In the genomic region with DNA sequence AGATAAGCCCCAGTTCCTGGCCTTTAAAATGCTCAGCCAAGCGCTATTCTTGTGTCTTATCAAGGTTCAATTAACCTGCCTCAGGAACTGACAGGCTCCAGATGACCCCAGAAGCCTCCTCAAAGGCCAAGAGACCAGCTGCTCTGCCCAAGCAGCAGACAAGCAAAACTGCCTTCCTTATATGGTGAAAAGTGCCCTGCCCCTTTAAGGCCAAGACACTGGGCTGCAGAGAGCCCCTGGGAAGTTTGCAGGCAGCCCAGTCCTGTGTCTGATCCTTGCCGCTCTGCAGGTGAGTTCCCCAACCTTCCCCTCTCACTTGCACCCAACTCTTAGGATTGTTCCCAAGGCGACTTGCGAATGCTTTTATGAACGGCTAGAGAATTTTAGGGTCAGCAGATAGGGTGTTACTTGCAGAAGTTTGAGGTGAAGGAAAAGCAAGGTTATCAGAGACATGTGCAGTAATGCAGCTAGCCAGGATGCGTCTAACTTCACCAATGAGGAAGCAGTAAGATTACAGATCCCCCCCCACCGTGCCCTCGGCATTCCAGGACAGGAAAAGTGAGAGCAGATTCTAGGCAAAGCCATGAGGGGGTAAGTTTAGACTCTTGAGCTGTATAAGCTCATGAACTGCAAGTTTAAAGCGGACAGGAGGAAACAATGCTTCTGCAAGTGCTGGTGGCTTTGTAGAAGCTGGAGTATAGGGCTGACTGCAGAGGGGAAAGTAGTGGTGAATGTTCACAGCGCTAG, we compare ENCODE assay signal across 8 mouse cellular contexts.
A peak's percentile ranks its signal among the peaks of the same experiment; 100 is the strongest.
DNase-seq lines count a peak whose midpoint lies in the region; ATAC-seq and TF ChIP-seq lines count a peak whose summit lies in the region.

No protein-coding gene starts in this region.

- H3K36me3 ChIP-seq in heart, embryonic 12.5 days, result no peaks in the 10 kb centered on the region
- H3K36me3 ChIP-seq in kidney, embryonic 15.5 days, result no peaks in the 10 kb centered on the region
- H3K36me3 ChIP-seq in myocyte (ENCODE audit: control insufficient read depth, insufficient read depth), result no peaks in the 10 kb centered on the region
- H3K36me3 ChIP-seq in thymus, adult 2 months (ENCODE audit: control insufficient read depth, insufficient read depth, low read length), result no peaks in the 10 kb centered on the region

- DNase-seq in gastrocnemius, adult 2 months, result no peak
- DNase-seq in gastrocnemius, postnatal 25 days, result no peak
- DNase-seq in testis, postnatal 10 days (ENCODE audit: low spot score), result no peak
- no peak for DNase-seq in spleen, postnatal 14 days (ENCODE audit: low spot score in 2 of 2)
- no peak for DNase-seq in thymus, adult 2 months

- peaks cover 39% of the 10 kb centered on the region for H3K4me1 ChIP-seq in heart, embryonic 12.5 days (replicated peaks)
- peaks cover 41% of the 10 kb centered on the region for H3K4me1 ChIP-seq in kidney, embryonic 15.5 days
- no peaks in the 10 kb centered on the region for H3K4me1 ChIP-seq in thymus, adult 2 months (replicated peaks; ENCODE audit: control insufficient read depth, insufficient read depth, low read length)

- H3K27ac ChIP-seq in gastrocnemius, adult 2 months, result peak overlapping the region; percentile 46; the same call in 1 of the 2 replicates
- peak overlapping the region; percentile 89 for H3K27ac ChIP-seq in heart, embryonic 12.5 days (ENCODE audit: poor library complexity, severe bottlenecking)
- peak overlapping the region; percentile 75 for H3K27ac ChIP-seq in kidney, embryonic 15.5 days
- H3K27ac ChIP-seq in thymus, adult 2 months (ENCODE audit: control insufficient read depth, insufficient read depth, low read length), result no peak overlapping the region

- H3K9ac ChIP-seq in heart, embryonic 12.5 days, result peak overlapping the region; percentile 73
- H3K9ac ChIP-seq in kidney, embryonic 15.5 days, result peak overlapping the region; percentile 35; the same call in 1 of the 2 replicates

- H3K27me3 ChIP-seq in heart, embryonic 12.5 days (replicated peaks), result no peaks in the 10 kb centered on the region
- no peaks in the 10 kb centered on the region for H3K27me3 ChIP-seq in kidney, embryonic 15.5 days
- no peaks in the 10 kb centered on the region for H3K27me3 ChIP-seq in myocyte (ENCODE audit: control insufficient read depth, insufficient read depth, insufficient read length)
- H3K27me3 ChIP-seq in thymus, adult 2 months (ENCODE audit: control insufficient read depth, insufficient read depth, low read length), result no peaks in the 10 kb centered on the region

- no peak overlapping the region for H3ac ChIP-seq in myocyte (ENCODE audit: control insufficient read depth, insufficient read length)

- ATAC-seq in heart, embryonic 12.5 days (ENCODE audit: insufficient number of reproducible peaks, low FRiP score), result peak; percentile 81
- ATAC-seq in kidney, embryonic 15.5 days (replicated peaks; ENCODE audit: low FRiP score), result peak; percentile 81

- under 1% methylated on average over 10 of the region's 10 CpGs for WGBS in heart, embryonic 12.5 days
- WGBS in kidney, embryonic 15.5 days, result 3% methylated on average over 10 of the region's 10 CpGs
- 26% methylated on average over 10 of the region's 10 CpGs for WGBS in thymus, adult 2 months

- no peak for TF ChIP-seq POLR2A in myocyte (IDR thresholded peaks at IDR 0.05; ENCODE audit: insufficient read length, low read depth)
- no peak for TF ChIP-seq POLR2A in thymus, adult 2 months (IDR thresholded peaks at IDR 0.05; ENCODE audit: control insufficient read depth, extremely low read depth, insufficient read depth, low read length, poor library complexity)

- no peak for TF ChIP-seq CTCF in gastrocnemius, adult 2 months (IDR thresholded peaks at IDR 0.05)
- no peak for TF ChIP-seq CTCF in thymus, adult 2 months (IDR thresholded peaks at IDR 0.05; ENCODE audit: borderline replicate concordance, control insufficient read depth, extremely low read depth, insufficient read depth, low read length, poor library complexity)

- intact Hi-C loops in gastrocnemius, adult 2 months (cut with DNase I), result loop anchor here (10.0 kb wide), 1 partner anchor 247 kb away; no protein-coding TSS in a partner anchor

- no peaks in the 10 kb centered on the region for H3K9me3 ChIP-seq in heart, embryonic 12.5 days (replicated peaks)
- no peaks in the 10 kb centered on the region for H3K9me3 ChIP-seq in kidney, embryonic 15.5 days (replicated peaks)

- peak overlapping the region; percentile 66 for H3K4me3 ChIP-seq in gastrocnemius, adult 2 months
- H3K4me3 ChIP-seq in heart, embryonic 12.5 days, result peak overlapping the region; percentile 55
- peak overlapping the region; percentile 44 for H3K4me3 ChIP-seq in kidney, embryonic 15.5 days (replicated peaks)
- no peak overlapping the region for H3K4me3 ChIP-seq in myocyte
- no peak overlapping the region for H3K4me3 ChIP-seq in thymus, adult 2 months (ENCODE audit: control insufficient read depth, insufficient read depth, low read length)

- H3K79me2 ChIP-seq in myocyte (ENCODE audit: control insufficient read depth, insufficient read depth), result no peaks in the 10 kb centered on the region

- H3K4me2 ChIP-seq in heart, embryonic 12.5 days, result peak overlapping the region; percentile 74
- peak overlapping the region; percentile 62 for H3K4me2 ChIP-seq in kidney, embryonic 15.5 days
- peak overlapping the region; percentile 18 for H3K4me2 ChIP-seq in myocyte (ENCODE audit: low read depth)

TF ChIP-seq in myocyte, 11 proteins besides CTCF, POLR2A, EP300 and RAD21:
- TF ChIP-seq SRF (IDR thresholded peaks at IDR 0.05; ENCODE audit: control insufficient read depth, insufficient read length, low read depth) (peak; percentile 90), MYOD1 (IDR thresholded peaks at IDR 0.05; ENCODE audit: control insufficient read depth in 1 of 3, insufficient read length in 2 of 3, low read depth in 2 of 3) (no peak), CEBPB (IDR thresholded peaks at IDR 0.05; ENCODE audit: insufficient read depth, poor library complexity, severe bottlenecking) (no peak), TCF3 (IDR thresholded peaks at IDR 0.05; ENCODE audit: insufficient read length, low read depth) (no peak), REST (IDR thresholded peaks at IDR 0.05; ENCODE audit: insufficient read depth, insufficient read length) (no peak)

Comparison
In these comparisons a context has a peak if more than half of its experiments do, and no peak if none do; other contexts are left out.
1. H3K4me3 ChIP-seq: peak in gastrocnemius, adult 2 months (single experiment), heart, embryonic 12.5 days (single experiment) and kidney, embryonic 15.5 days (single experiment); none in myocyte (single experiment) and thymus, adult 2 months (single experiment).
2. H3K4me2 ChIP-seq: peak in every context shown above with its lines; median percentile 74 in heart, embryonic 12.5 days; 62 in kidney, embryonic 15.5 days; 18 in myocyte.